Mouse (Mus musculus) frontal cortex, postnatal 36 days (tissue): ENCODE measurements around the gene H2-Q1.
"Not testable (repeated sequence)": the region's sequence is repeated elsewhere in the genome, so short reads cannot be mapped to it uniquely, and the experiment has no call there.

Experiments
- DNase-seq, 2 experiments: peaks; one replicate each; pipeline ENCODE4 v3.0.0; 2022; ENCODE audit warnings: low spot score in 2 of 2

The H2-Q1 gene

GRCm38 (mm10) chr17:35342711-35343476, 22.7 kb downstream of the H2-Q1 start:
- DNase-seq = no peak

DNA sequence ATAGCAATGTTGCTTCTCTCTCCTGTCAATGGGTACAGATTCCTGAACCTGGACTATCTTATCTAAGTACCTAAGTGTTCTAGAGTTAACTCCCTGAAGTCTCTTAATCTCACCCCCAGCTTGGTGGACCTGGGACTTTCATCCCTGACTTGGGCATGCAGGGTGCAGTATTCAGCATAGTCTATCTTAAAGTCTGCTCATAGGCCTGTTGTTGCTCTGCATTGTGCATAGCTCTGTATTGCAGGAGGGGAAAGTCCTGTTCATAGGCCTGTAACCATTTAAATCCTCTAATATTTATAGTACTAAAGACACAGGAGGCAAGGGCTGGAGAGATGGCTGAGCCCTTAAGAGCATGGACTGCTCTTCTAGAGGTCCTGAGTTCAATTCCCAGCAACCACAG, 27.5 kb downstream of the H2-Q1 start:
- DNase-seq = not testable (repeated sequence)

- not testable (repeated sequence) for DNase-seq
These were observed 33.1 kb downstream of the H2-Q1 start for GRCm38 (mm10) chr17:35353275-35353674.

GRCm38 (mm10) chr17:35354071-35354470, 33.9 kb downstream of the H2-Q1 start:
- no peak for DNase-seq

- no peak for DNase-seq
These were observed 36.9 kb downstream of the H2-Q1 start for GRCm38 (mm10) chr17:35357086-35357485.

- DNase-seq = no peak
These were observed 38.7 kb downstream of the H2-Q1 start for GRCm38 (mm10) chr17:35358763-35359469.

- no peak for DNase-seq
These were observed 39.3 kb downstream of the H2-Q1 start for GRCm38 (mm10) chr17:35359470-35359862.
